Mouse (Mus musculus) heart, embryonic 16.5 days (tissue): Measurements from ENCODE around the gene Mep1a. TPM values are rescaled to one million over a fixed set of nuclear protein-coding genes. Genes with fewer than 3 reads are reported as not detected.
A peak's percentile ranks its signal among the peaks of the same experiment; 100 is the strongest.
"Not testable (repeated sequence)": the region's sequence is repeated elsewhere in the genome, so short reads cannot be mapped to it uniquely, and the experiment has no call there.

ENCODE experiments used
- ATAC-seq: fragments of 200-750 bp; cut with Nextera tagmentation; replicated peaks from 2 replicates; pipeline ENCODE4 v1.8.0; 2017; ENCODE audit warnings: moderate number of reproducible peaks; ENCODE audit not compliant: insufficient read depth, low FRiP score; ENCODE audit errors: extremely low read depth
- H3K27ac ChIP-seq: fragments of 300-500 bp; sonication (generic); 2 replicates; pipeline ENCODE4 v1.5.1; 2014; ENCODE audit warnings: mild to moderate bottlenecking, low read length, control low read depth, moderate library complexity
- H3K27me3 ChIP-seq: fragments of 300-500 bp; sonication (generic); 2 replicates; pipeline ENCODE4 v1.6.1; 2014; ENCODE audit warnings: low read length, mixed read lengths; ENCODE audit not compliant: control insufficient read depth, insufficient read depth
- H3K36me3 ChIP-seq: fragments of 300-500 bp; sonication (generic); 2 replicates; pipeline ENCODE4 v1.6.1; 2014; ENCODE audit not compliant: control insufficient read depth, insufficient read depth
- H3K4me1 ChIP-seq: fragments of 300-500 bp; sonication (generic); 2 replicates; pipeline ENCODE4 v1.6.1; 2014; ENCODE audit warnings: low read length, mixed read lengths; ENCODE audit not compliant: control insufficient read depth, insufficient read depth
- H3K4me2 ChIP-seq: fragments of 300-500 bp; sonication (generic); 2 replicates; pipeline ENCODE4 v1.6.1; 2014; ENCODE audit warnings: low read depth, mild to moderate bottlenecking, control low read depth, low read length
- H3K4me3 ChIP-seq: fragments of 300-500 bp; sonication (generic); 2 replicates; pipeline ENCODE4 v1.5.1; 2014; ENCODE audit warnings: mild to moderate bottlenecking, control low read depth, low read length
- H3K9ac ChIP-seq: fragments of 300-500 bp; sonication (generic); 2 replicates; pipeline ENCODE4 v1.6.1; 2014; ENCODE audit warnings: low read length, control low read depth
- H3K9me3 ChIP-seq: fragments of 300-500 bp; sonication (generic); replicated peaks from 2 replicates; pipeline ENCODE4 v1.6.1; 2016; ENCODE audit warnings: low read length; ENCODE audit not compliant: control insufficient read depth
- WGBS: fragments of 180-500 bp; shearing (Covaris S2); extraction: QIAGEN DNeasy Blood & Tissue Kit; methylation state at CpG from one replicate; pipeline ENCODE4 v1.1.7; 2014; 5-methylcytosine and 5-hydroxymethylcytosine counted together
- polyA plus RNA-seq: library from polyadenylated mRNA; unstranded; fragments of >200 nt; fragmentation: Nextera tagmentation; extraction: Ambion mirVana; gene quantifications from 2 replicates; pipeline ENCODE4 v1.2.1, GENCODE M21; 2015

Mep1a gene
- polyA plus RNA-seq, 1 experiment from 2014 or later, result 1.2 TPM

GRCm38 (mm10) chr17:43495502-43495901, 7.1 kb downstream of the Mep1a start:
- Histone ChIP-seq H3K4me1 (no peaks in the 10 kb centered on the region), H3K27me3 (no peaks in the 10 kb centered on the region), H3K9me3 (no peaks in the 10 kb centered on the region), H3K4me2 (no peak overlapping the region), H3K36me3 (no peaks in the 10 kb centered on the region), H3K9ac (no peak overlapping the region), H3K4me3 (no peak overlapping the region), H3K27ac (no peak overlapping the region)
- no peak for ATAC-seq
- 82% methylated on average over 5 of the region's 5 CpGs for WGBS

- H3K4me1 ChIP-seq, H3K9ac ChIP-seq, H3K36me3 ChIP-seq, H3K27me3 ChIP-seq, H3K4me3 ChIP-seq, ATAC-seq, H3K4me2 ChIP-seq, H3K9me3 ChIP-seq, H3K27ac ChIP-seq: not testable (repeated sequence)
- WGBS, result 96% methylated on average over 7 of the region's 10 CpGs
These were observed 12.2 kb downstream of the Mep1a start for GRCm38 (mm10) chr17:43490371-43490770.

- H3K27me3 ChIP-seq, result no peaks in the 10 kb centered on the region
- ATAC-seq, result no peak
- no peak overlapping the region for H3K4me2 ChIP-seq
- H3K4me3 ChIP-seq, result no peak overlapping the region
- H3K4me1 ChIP-seq, result no peaks in the 10 kb centered on the region
- no peaks in the 10 kb centered on the region for H3K36me3 ChIP-seq
- H3K27ac ChIP-seq, result no peak overlapping the region
- 79% methylated on average over 2 of the region's 2 CpGs for WGBS
- no peak overlapping the region for H3K9ac ChIP-seq
- no peaks in the 10 kb centered on the region for H3K9me3 ChIP-seq
These were observed 14.0 kb downstream of the Mep1a start for GRCm38 (mm10) chr17:43488439-43489151.

GRCm38 (mm10) chr17:43485982-43486381, 16.6 kb downstream of the Mep1a start:
- H3K4me1 ChIP-seq, result no peaks in the 10 kb centered on the region
- 83% methylated on average over 3 of the region's 3 CpGs for WGBS

GRCm38 (mm10) chr17:43477621-43478020, 25.0 kb downstream of the Mep1a start:
- Histone ChIP-seq H3K36me3 (no peaks in the 10 kb centered on the region), H3K27ac (no peak overlapping the region), H3K4me1 (no peaks in the 10 kb centered on the region), H3K9ac (no peak overlapping the region), H3K4me3 (no peak overlapping the region), H3K27me3 (no peaks in the 10 kb centered on the region), H3K4me2 (no peak overlapping the region), H3K9me3 (no peaks in the 10 kb centered on the region)
- ATAC-seq, result no peak

More at GRCm38 (mm10) chr17:43485982-43486381, 16.6 kb downstream of the Mep1a start:
- Histone ChIP-seq H3K4me3 (no peak overlapping the region), H3K9me3 (no peaks in the 10 kb centered on the region), H3K27ac (no peak overlapping the region), H3K9ac (no peak overlapping the region), H3K36me3 (no peaks in the 10 kb centered on the region), H3K4me2 (no peak overlapping the region), H3K27me3 (no peaks in the 10 kb centered on the region)
- no peak for ATAC-seq

- WGBS, result 86% methylated on average over 16 of the region's 16 CpGs
- Histone ChIP-seq H3K9me3 (no peaks in the 10 kb centered on the region), H3K4me1 (no peaks in the 10 kb centered on the region), H3K4me2 (no peak overlapping the region), H3K36me3 (no peaks in the 10 kb centered on the region), H3K4me3 (no peak overlapping the region), H3K27ac (no peak overlapping the region), H3K27me3 (no peaks in the 10 kb centered on the region), H3K9ac (no peak overlapping the region)
- ATAC-seq, result no peak
These were observed 27.8 kb downstream of the Mep1a start for GRCm38 (mm10) chr17:43474775-43475174.

GRCm38 (mm10) chr17:43472558-43472957, 30.1 kb downstream of the Mep1a start:
- H3K4me1 ChIP-seq, result no peaks in the 10 kb centered on the region
- no peaks in the 10 kb centered on the region for H3K36me3 ChIP-seq
- no peaks in the 10 kb centered on the region for H3K27me3 ChIP-seq
- no peak overlapping the region for H3K27ac ChIP-seq
- ATAC-seq, result no peak
- 80% methylated on average over 4 of the region's 4 CpGs for WGBS
- no peaks in the 10 kb centered on the region for H3K9me3 ChIP-seq
- H3K4me3 ChIP-seq, result no peak overlapping the region
- H3K9ac ChIP-seq, result no peak overlapping the region
- no peak overlapping the region for H3K4me2 ChIP-seq

GRCm38 (mm10) chr17:43470039-43470438, 32.6 kb downstream of the Mep1a start:
- peak; percentile 52; the same call in 1 of the 2 replicates for ATAC-seq

GRCm38 (mm10) chr17:43460245-43461181, 42.1 kb downstream of the Mep1a start:
- 34% methylated on average over 19 of the region's 19 CpGs for WGBS
- H3K4me2 ChIP-seq, result peak overlapping the region; percentile 15; the same call in 1 of the 2 replicates
- peak; percentile 77 for ATAC-seq
- H3K9me3 ChIP-seq, result no peaks in the 10 kb centered on the region
- no peak overlapping the region for H3K9ac ChIP-seq
- H3K4me1 ChIP-seq, result peaks cover 12% of the 10 kb centered on the region
- H3K4me3 ChIP-seq, result no peak overlapping the region
- H3K27ac ChIP-seq, result peak overlapping the region; percentile 28; the same call in 1 of the 2 replicates
- H3K36me3 ChIP-seq, result no peaks in the 10 kb centered on the region
- no peaks in the 10 kb centered on the region for H3K27me3 ChIP-seq

More at GRCm38 (mm10) chr17:43470039-43470438, 32.6 kb downstream of the Mep1a start:
- Histone ChIP-seq H3K9me3 (no peaks in the 10 kb centered on the region), H3K36me3 (no peaks in the 10 kb centered on the region), H3K27ac (no peak overlapping the region), H3K4me3 (no peak overlapping the region), H3K4me1 (no peaks in the 10 kb centered on the region), H3K9ac (no peak overlapping the region), H3K27me3 (no peaks in the 10 kb centered on the region), H3K4me2 (no peak overlapping the region)
- 18% methylated on average over 3 of the region's 3 CpGs for WGBS
